ENCODE assay signal across 22 mouse cellular contexts in genomic region chr1:118748196-118748595, GRCm38 (mm10).
A peak's percentile ranks its signal among the peaks of the same experiment; 100 is the strongest.
DNase-seq lines count a peak whose midpoint lies in the region; ATAC-seq and TF ChIP-seq lines count a peak whose summit lies in the region.
"Had no signal": no experiment of that assay in that cellular context is flagged by ENCODE, and none has a peak within 500 bp of the region (broad histone marks: within the 10 kb centered on the region; RNA-seq: fewer than 3 reads in every experiment).

No protein-coding gene starts in this region.

- TF ChIP-seq CTCF in ES-Bruce4 (IDR thresholded peaks at IDR 0.05; ENCODE audit: low read depth, low read length), result no peak
- TF ChIP-seq CTCF in left cerebral cortex, adult 2 months (IDR thresholded peaks at IDR 0.05), result no peak

- H3K4me2 ChIP-seq in kidney, embryonic 14.5 days (replicated peaks; ENCODE audit: low read depth, low read length), result no peak overlapping the region
- H3K4me2 ChIP-seq: forebrain, embryonic 13.5 days; heart, embryonic 11.5 days; hindbrain, embryonic 12.5 days; hindbrain, embryonic 15.5 days had no signal

- 68% methylated on average over 5 of the region's 5 CpGs for WGBS in kidney, embryonic 14.5 days

- peaks cover 3% of the 10 kb centered on the region; the same call in 1 of the 2 replicates for H3K9me3 ChIP-seq in kidney, embryonic 14.5 days (ENCODE audit: control insufficient read depth, low read length)
- H3K9me3 ChIP-seq in ES-Bruce4 (replicated peaks; ENCODE audit: control insufficient read depth, insufficient read depth, low read length, poor library complexity, severe bottlenecking), result no peaks in the 10 kb centered on the region

- H3K27ac ChIP-seq in kidney, embryonic 14.5 days (ENCODE audit: low read depth, low read length), result no peak overlapping the region
- H3K27ac ChIP-seq in ES-Bruce4 (ENCODE audit: insufficient read depth, low read length), result no peak overlapping the region
- no peak overlapping the region for H3K27ac ChIP-seq in left cerebral cortex, adult 2 months
- H3K27ac ChIP-seq: forebrain, embryonic 10.5 days; forebrain, embryonic 13.5 days; gastrocnemius, adult 2 months; hindbrain, embryonic 12.5 days; hindbrain, embryonic 15.5 days had no signal

- H3K27me3 ChIP-seq in kidney, embryonic 14.5 days (ENCODE audit: control insufficient read depth, insufficient read depth, low read length), result no peaks in the 10 kb centered on the region
- no peaks in the 10 kb centered on the region for H3K27me3 ChIP-seq in ES-Bruce4 (ENCODE audit: control insufficient read depth, insufficient read depth, low read length, poor library complexity, severe bottlenecking)
- H3K27me3 ChIP-seq: forebrain, embryonic 13.5 days; hindbrain, embryonic 12.5 days; hindbrain, embryonic 15.5 days had no signal

- no peak overlapping the region for H3K4me3 ChIP-seq in kidney, embryonic 14.5 days (ENCODE audit: low read length)
- H3K4me3 ChIP-seq in ES-Bruce4 (ENCODE audit: low read depth, low read length), result no peak overlapping the region
- no peak overlapping the region for H3K4me3 ChIP-seq in left cerebral cortex, adult 2 months
- H3K4me3 ChIP-seq: forebrain, embryonic 10.5 days; forebrain, embryonic 13.5 days; gastrocnemius, adult 2 months; hindbrain, embryonic 12.5 days; hindbrain, embryonic 15.5 days had no signal

- no peaks in the 10 kb centered on the region for H3K4me1 ChIP-seq in kidney, embryonic 14.5 days (ENCODE audit: control insufficient read depth, insufficient read depth, low read length)
- H3K4me1 ChIP-seq in ES-Bruce4 (ENCODE audit: control insufficient read depth, insufficient read depth, low read length), result no peaks in the 10 kb centered on the region
- H3K4me1 ChIP-seq: forebrain, embryonic 10.5 days; forebrain, embryonic 13.5 days; hindbrain, embryonic 12.5 days; hindbrain, embryonic 15.5 days had no signal

- H3K9ac ChIP-seq in kidney, embryonic 14.5 days (ENCODE audit: low read depth, low read length), result no peak overlapping the region
- no peak overlapping the region for H3K9ac ChIP-seq in ES-Bruce4 (ENCODE audit: low read depth, poor library complexity, severe bottlenecking)
- H3K9ac ChIP-seq: forebrain, embryonic 13.5 days; hindbrain, embryonic 12.5 days; hindbrain, embryonic 15.5 days had no signal

- intact Hi-C loops in left cerebral cortex, adult 2 months (cut with DNase I), result no loop called here

- no peak for ATAC-seq in kidney, embryonic 14.5 days (ENCODE audit: low FRiP score, low TSS enrichment)
- ATAC-seq: forebrain, embryonic 13.5 days; forebrain, embryonic 16.5 days had no signal

- TF ChIP-seq EP300 in ES-Bruce4 (IDR thresholded peaks at IDR 0.05; ENCODE audit: insufficient read depth, low read depth, low read length), result 0 out of 2 replicates have a peak, but pooled peaks have one; percentile 17

- DNase-seq in kidney, adult 18-20 months, result peak; percentile 27
- DNase-seq in kidney, postnatal 4 days, result no peak
- peak; percentile 38 for DNase-seq in kidney, adult 9 months
- DNase-seq in kidney, postnatal 25 days, result peak; percentile 24 to 61
- DNase-seq in left cerebral cortex, adult 2 months (ENCODE audit: extremely low spot score in 1 of 2, low spot score in 2 of 2), result no peak
- DNase-seq: adrenal gland, adult 2 months; adrenal gland, postnatal 14 days; B cell, adult 2 months; cerebellum, adult 11-12 months; cerebellum, adult 9-10 months; cerebellum, postnatal 14 days; gastrocnemius, adult 2 months; gastrocnemius, postnatal 14 days; heart, adult 11 months had no signal

- TF ChIP-seq POLR2A in ES-Bruce4 (IDR thresholded peaks at IDR 0.05; ENCODE audit: insufficient read depth, low read length), result no peak

- no peaks in the 10 kb centered on the region for H3K36me3 ChIP-seq in kidney, embryonic 14.5 days (ENCODE audit: control insufficient read depth, insufficient read depth, low read length)
- H3K36me3 ChIP-seq in ES-Bruce4 (ENCODE audit: control insufficient read depth, insufficient read depth, low read length, poor library complexity, severe bottlenecking), result no peaks in the 10 kb centered on the region
- H3K36me3 ChIP-seq: forebrain, embryonic 10.5 days; hindbrain, embryonic 12.5 days; hindbrain, embryonic 15.5 days had no signal

Comparison
In these comparisons a context has a peak if more than half of its experiments do, and no peak if none do; other contexts are left out.
1. DNase-seq: peak in kidney, adult 18-20 months (single experiment), kidney, adult 9 months (single experiment) and kidney, postnatal 25 days (2 of 2); none in kidney, postnatal 4 days (0 of 2) and left cerebral cortex, adult 2 months (0 of 2).